Mouse (Mus musculus) gonadal fat pad, adult 2 months (tissue): ENCODE measurements around the gene Mapk8ip2. TPM values are rescaled to one million over a fixed set of nuclear protein-coding genes. Genes with fewer than 3 reads are reported as not detected.
A peak's percentile ranks its signal among the peaks of the same experiment; 100 is the strongest.

Experiments
- DNase-seq: peaks from one replicate; pipeline ENCODE4 v3.0.0-alpha.2; 2012; ENCODE audit warnings: low read depth
- polyA plus RNA-seq: library from polyadenylated mRNA; depleted of rRNA; stranded (reverse); fragments of >200 nt; gene quantifications from 2 replicates; pipeline ENCODE4 v1.2.3, GENCODE M21; 2012; rRNA removed

Gene Mapk8ip2
- polyA plus RNA-seq, 1 experiment: 0.20 TPM

- DNase-seq: peak; percentile 14
These were observed 26.9 kb downstream of the Mapk8ip2 start for GRCm38 (mm10) chr15:89480584-89480983.

- no peak for DNase-seq
These were observed 34.5 kb downstream of the Mapk8ip2 start for GRCm38 (mm10) chr15:89488182-89488581.

GRCm38 (mm10) chr15:89488611-89489117 is 35.0 kb downstream of the Mapk8ip2 start:
- DNase-seq: no peak

GRCm38 (mm10) chr15:89494970-89495369 is 41.3 kb downstream of the Mapk8ip2 start:
- no peak for DNase-seq

GRCm38 (mm10) chr15:89496131-89496530 is 42.4 kb downstream of the Mapk8ip2 start:
- DNase-seq: no peak

GRCm38 (mm10) chr15:89496841-89497240 is 43.1 kb downstream of the Mapk8ip2 start:
- DNase-seq: no peak

- no peak for DNase-seq
These were observed 43.8 kb downstream of the Mapk8ip2 start for GRCm38 (mm10) chr15:89497391-89498048.

GRCm38 (mm10) chr15:89498049-89498960 is 44.6 kb downstream of the Mapk8ip2 start:
- DNase-seq: no peak

GRCm38 (mm10) chr15:89498961-89499688 is 45.4 kb downstream of the Mapk8ip2 start, which contains the start of gene Shank3:
Shank3 (plus strand) TSS chr15:89499623.
- no peak for DNase-seq

- no peak for DNase-seq
These were observed 46.1 kb downstream of the Mapk8ip2 start for GRCm38 (mm10) chr15:89499784-89500220.

- DNase-seq: no peak
These were observed 46.6 kb downstream of the Mapk8ip2 start for GRCm38 (mm10) chr15:89500221-89500791.

- no peak for DNase-seq
These were observed 47.6 kb downstream of the Mapk8ip2 start for GRCm38 (mm10) chr15:89501321-89501720.

- DNase-seq: no peak
These were observed 51.1 kb downstream of the Mapk8ip2 start for GRCm38 (mm10) chr15:89504838-89505237.

- DNase-seq: no peak
These were observed 54.0 kb downstream of the Mapk8ip2 start for GRCm38 (mm10) chr15:89507751-89508150.

GRCm38 (mm10) chr15:89512679-89513078 is 59.0 kb downstream of the Mapk8ip2 start:
- no peak for DNase-seq

Other genes starting within 250 kb of the Mapk8ip2 start
- gene Ppp6r2, start 242.4 kb upstream of the Mapk8ip2 start, polyA plus RNA-seq: 89.2 and 158 TPM in 2 replicates
- 127 and 142 TPM in 2 replicates for gene Sbf1, start 138.6 kb upstream of the Mapk8ip2 start, polyA plus RNA-seq
- 0.26 and 0.63 TPM in 2 replicates for gene Adm2, start 131.2 kb upstream of the Mapk8ip2 start, polyA plus RNA-seq
- gene Miox, start 119.5 kb upstream of the Mapk8ip2 start, polyA plus RNA-seq: 0.23 TPM in 1 of 2 replicates, not detected in the other
- gene Lmf2, start 98.3 kb upstream of the Mapk8ip2 start, polyA plus RNA-seq: 42.6 and 49.3 TPM in 2 replicates
- 104 and 155 TPM in 2 replicates for gene Ncaph2, start 98.2 kb upstream of the Mapk8ip2 start, polyA plus RNA-seq
- 25.6 and 29.8 TPM in 2 replicates for gene Sco2, start 80.1 kb upstream of the Mapk8ip2 start, polyA plus RNA-seq
- 2.3 and 3.1 TPM in 2 replicates for gene Tymp, start 76.9 kb upstream of the Mapk8ip2 start, polyA plus RNA-seq
- gene Odf3b, start 74.6 kb upstream of the Mapk8ip2 start, polyA plus RNA-seq: 12.0 TPM in 2 replicates
- gene Klhdc7b, start 69.0 kb upstream of the Mapk8ip2 start, polyA plus RNA-seq: 0.04 and 0.08 TPM in 2 replicates
- gene Syce3, start 43.4 kb upstream of the Mapk8ip2 start, polyA plus RNA-seq: not detected in 2 replicates
- gene Cpt1b, start 28.1 kb upstream of the Mapk8ip2 start, polyA plus RNA-seq: 3.4 and 7.0 TPM in 2 replicates
- 1.3 and 1.5 TPM in 2 replicates for gene C730034F03Rik, start 24.3 kb upstream of the Mapk8ip2 start, polyA plus RNA-seq
- 0.32 and 0.33 TPM in 2 replicates for gene Gm44502, start 24.2 kb upstream of the Mapk8ip2 start, polyA plus RNA-seq
- 47.6 and 51.2 TPM in 2 replicates for gene Chkb, start 24.0 kb upstream of the Mapk8ip2 start, polyA plus RNA-seq
- gene Arsa, start 23.5 kb downstream of the Mapk8ip2 start, polyA plus RNA-seq: 31.6 and 36.6 TPM in 2 replicates
- 20.4 and 20.7 TPM in 2 replicates for gene Shank3, start 45.7 kb downstream of the Mapk8ip2 start, polyA plus RNA-seq
- gene Acr, start 114.4 kb downstream of the Mapk8ip2 start, polyA plus RNA-seq: 2.0 and 2.1 TPM in 2 replicates
- 19.8 and 23.4 TPM in 2 replicates for gene Rabl2, start 138.0 kb downstream of the Mapk8ip2 start, polyA plus RNA-seq